Mouse (Mus musculus): Measurements from ENCODE around the gene Gsx2.
A peak's percentile ranks its signal among the peaks of the same experiment; 100 is the strongest.

Gene Gsx2

GRCm38 (mm10) chr5:75079564-75079963, 4.2 kb downstream of the Gsx2 start:
- no peak for DNase-seq

- DNase-seq: no peak
These were observed 7.0 kb downstream of the Gsx2 start for GRCm38 (mm10) chr5:75082439-75082838.

GRCm38 (mm10) chr5:75083061-75083460, 7.7 kb downstream of the Gsx2 start:
- DNase-seq: no peak

GRCm38 (mm10) chr5:75083591-75084392, 8.4 kb downstream of the Gsx2 start:
- DNase-seq: no peak

DNA sequence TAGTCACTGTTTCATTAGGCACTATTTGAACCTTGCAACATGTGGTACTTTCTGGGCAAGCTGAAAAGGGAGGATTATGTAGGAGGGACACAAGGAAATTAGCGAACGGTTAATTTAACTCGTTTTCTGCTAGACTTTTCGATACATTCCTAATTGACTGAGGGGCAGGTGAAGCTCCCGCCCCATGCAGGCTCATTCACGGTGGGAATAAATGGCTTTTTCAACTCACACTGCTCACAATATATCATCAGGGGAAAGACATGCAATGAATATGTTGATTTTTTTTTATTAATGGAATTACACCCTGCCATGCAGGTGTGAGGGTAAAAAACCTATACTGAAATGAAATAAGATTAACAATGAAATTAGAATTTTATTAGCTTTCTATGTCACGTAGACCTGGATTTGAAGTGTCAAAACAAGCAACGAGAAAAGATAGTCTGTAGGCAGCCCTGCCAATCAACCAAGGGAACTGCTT, 9.0 kb downstream of the Gsx2 start:
- no peak for DNase-seq

GRCm38 (mm10) chr5:75084871-75085520, 9.6 kb downstream of the Gsx2 start:
- DNase-seq: no peak

GRCm38 (mm10) chr5:75085521-75085875, 10.1 kb downstream of the Gsx2 start:
- DNase-seq: no peak

GRCm38 (mm10) chr5:75085906-75086305, 10.5 kb downstream of the Gsx2 start:
- no peak for DNase-seq

DNA sequence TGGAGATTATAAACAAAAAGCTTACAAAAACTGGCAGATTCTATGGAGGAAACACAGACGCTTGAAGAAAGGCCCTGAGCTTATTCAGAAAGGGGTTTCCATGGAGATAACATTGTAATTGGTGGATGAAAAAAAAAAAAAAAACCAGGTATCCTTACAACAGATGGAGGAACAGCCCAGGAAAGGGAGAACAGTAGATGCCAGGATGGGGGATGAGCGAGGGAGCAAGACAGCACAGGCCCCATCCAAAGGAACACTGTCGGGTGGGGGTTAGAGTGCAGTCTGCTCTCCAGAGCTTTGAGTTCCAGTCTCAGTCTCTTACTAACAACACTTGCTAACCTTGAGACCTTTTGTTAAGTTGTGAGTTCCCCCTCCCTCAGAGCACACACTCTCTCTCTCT, 31.1 kb downstream of the Gsx2 start:
- no peak for DNase-seq

DNA sequence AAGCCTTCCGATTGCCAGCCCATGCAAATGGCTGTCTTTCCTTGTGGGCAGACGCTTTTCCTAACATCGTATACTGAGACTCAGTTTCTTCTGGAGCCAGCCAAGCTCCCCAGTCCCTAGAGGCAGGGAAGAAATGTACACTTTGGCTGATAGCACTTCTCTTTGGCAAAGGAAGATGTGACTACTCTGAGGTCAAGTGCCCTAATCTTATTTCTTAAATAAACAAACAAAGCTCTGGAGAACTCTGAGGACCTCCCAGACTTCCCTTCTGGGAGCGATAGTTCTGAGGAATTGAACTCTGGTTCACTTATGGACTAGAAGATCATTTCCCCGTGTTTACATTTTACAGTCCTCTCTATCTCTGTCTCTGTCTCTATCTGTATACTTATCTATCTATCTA, 34.0 kb downstream of the Gsx2 start:
- no peak for DNase-seq

DNA sequence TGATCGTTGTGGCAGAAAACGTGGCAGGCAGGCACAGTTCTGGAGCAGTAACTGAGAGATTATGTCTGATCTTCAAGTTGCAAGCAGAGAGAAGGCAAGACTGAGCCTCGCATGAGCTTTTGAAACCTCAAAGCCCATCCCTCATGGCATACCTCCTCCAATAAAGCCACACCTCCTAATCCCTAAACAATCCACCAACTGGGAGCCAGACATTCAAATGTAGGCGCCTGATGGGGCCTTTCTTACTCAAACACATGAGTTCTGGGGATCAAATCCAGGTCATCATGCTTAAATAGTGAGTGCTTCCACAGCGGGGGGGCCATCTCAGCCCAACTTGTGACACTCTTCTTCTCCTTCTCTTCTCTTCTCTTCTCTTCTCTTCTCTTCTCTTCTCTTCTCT, 36.4 kb downstream of the Gsx2 start:
- DNase-seq: no peak

DNA sequence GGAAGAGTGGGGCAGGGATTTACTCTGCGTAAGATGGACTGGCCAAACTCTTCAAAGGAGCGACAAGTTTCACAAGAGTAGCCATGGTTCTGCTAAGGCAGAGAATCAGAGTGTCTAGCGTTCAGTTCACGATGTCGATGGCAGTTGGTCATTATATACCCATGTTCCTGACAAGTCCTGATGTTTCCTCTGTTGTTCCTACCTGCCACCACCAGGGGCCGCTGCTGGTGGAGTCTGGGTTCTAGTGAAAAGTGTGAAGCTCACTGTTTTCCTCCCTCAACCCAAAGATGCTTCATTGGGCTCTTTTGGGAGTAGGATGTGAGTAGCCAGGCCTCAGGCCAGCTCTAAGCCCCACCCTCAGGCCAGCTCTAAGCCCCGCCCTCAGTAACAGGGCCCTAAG, 43.4 kb downstream of the Gsx2 start:
- DNase-seq: peak; percentile 9

DNA sequence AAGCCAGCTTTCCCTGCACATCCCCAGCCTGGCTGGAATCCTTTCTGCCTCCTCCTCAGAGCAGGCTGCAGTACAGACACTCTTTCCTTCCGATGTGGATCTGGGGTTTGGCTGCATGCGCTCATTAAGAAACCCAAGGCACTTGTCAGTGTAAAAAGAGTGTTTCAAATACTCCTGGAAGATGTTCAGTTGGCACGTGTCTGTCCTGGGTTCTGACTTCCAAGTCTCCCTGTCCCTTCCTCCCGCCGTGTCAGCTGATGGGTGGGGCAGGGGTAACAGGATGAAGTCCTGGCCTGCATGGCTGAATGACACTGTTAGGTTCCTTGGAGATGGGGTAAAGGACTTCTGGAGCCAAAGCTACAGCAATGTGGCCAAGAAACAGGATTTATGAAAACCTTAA, 46.2 kb downstream of the Gsx2 start:
- DNase-seq: peak; percentile 57

Measured in lung, postnatal 10 days (tissue).